Mouse (Mus musculus) stomach, embryonic 16.5 days (tissue): ENCODE measurements around the gene Bid. TPM values are rescaled to one million over a fixed set of nuclear protein-coding genes. Genes with fewer than 3 reads are reported as not detected.

ENCODE experiments used
- ATAC-seq: fragments of 200-750 bp; cut with Nextera tagmentation; 2 replicates; pipeline ENCODE4 v1.8.0; 2017; ENCODE audit warnings: moderate number of reproducible peaks, moderate TSS enrichment; ENCODE audit not compliant: insufficient read depth, low FRiP score
- H3K27ac ChIP-seq: fragments of 300-500 bp; sonication (generic); 2 replicates; pipeline ENCODE4 v1.5.1; 2014; ENCODE audit warnings: low read length
- H3K27me3 ChIP-seq: fragments of 300-500 bp; sonication (generic); 2 replicates; pipeline ENCODE4 v1.6.1; 2014; ENCODE audit warnings: low read length, control low read depth, mixed read lengths; ENCODE audit not compliant: control insufficient read depth, insufficient read depth
- H3K36me3 ChIP-seq: fragments of 300-500 bp; sonication (generic); 2 replicates; pipeline ENCODE4 v1.6.1; 2014; ENCODE audit warnings: low read length; ENCODE audit not compliant: control insufficient read depth, insufficient read depth
- H3K4me1 ChIP-seq: fragments of 300-500 bp; sonication (generic); 2 replicates; pipeline ENCODE4 v1.6.1; 2014; ENCODE audit warnings: low read length, control low read depth, mixed read lengths; ENCODE audit not compliant: control insufficient read depth, insufficient read depth
- H3K4me2 ChIP-seq: fragments of 300-500 bp; sonication (generic); 2 replicates; pipeline ENCODE4 v1.6.1; 2014; ENCODE audit warnings: low read depth, low read length, mixed read lengths
- H3K4me3 ChIP-seq: fragments of 300-500 bp; sonication (generic); replicated peaks from 2 replicates; pipeline ENCODE4 v1.5.1; 2014; ENCODE audit warnings: mild to moderate bottlenecking, low read length
- H3K9ac ChIP-seq: fragments of 300-500 bp; sonication (generic); 2 replicates; pipeline ENCODE4 v1.6.1; 2014; ENCODE audit warnings: low read length
- H3K9me3 ChIP-seq: fragments of 300-500 bp; sonication (generic); replicated peaks from 2 replicates; pipeline ENCODE4 v1.6.1; 2016; ENCODE audit warnings: low read length, control low read depth; ENCODE audit not compliant: control insufficient read depth
- WGBS: fragments of 180-500 bp; shearing (Covaris S2); extraction: QIAGEN DNeasy Blood & Tissue Kit; methylation state at CpG from one replicate; pipeline ENCODE4 v1.1.7; 2014; 5-methylcytosine and 5-hydroxymethylcytosine counted together
- polyA plus RNA-seq: library from polyadenylated mRNA; unstranded; fragments of >200 nt; fragmentation: Nextera tagmentation; extraction: Ambion mirVana; gene quantifications from 2 replicates; pipeline ENCODE4 v1.2.1, GENCODE M21; 2015

The Bid gene
- 20.7 and 21.4 TPM in 2 replicates for polyA plus RNA-seq

DNA sequence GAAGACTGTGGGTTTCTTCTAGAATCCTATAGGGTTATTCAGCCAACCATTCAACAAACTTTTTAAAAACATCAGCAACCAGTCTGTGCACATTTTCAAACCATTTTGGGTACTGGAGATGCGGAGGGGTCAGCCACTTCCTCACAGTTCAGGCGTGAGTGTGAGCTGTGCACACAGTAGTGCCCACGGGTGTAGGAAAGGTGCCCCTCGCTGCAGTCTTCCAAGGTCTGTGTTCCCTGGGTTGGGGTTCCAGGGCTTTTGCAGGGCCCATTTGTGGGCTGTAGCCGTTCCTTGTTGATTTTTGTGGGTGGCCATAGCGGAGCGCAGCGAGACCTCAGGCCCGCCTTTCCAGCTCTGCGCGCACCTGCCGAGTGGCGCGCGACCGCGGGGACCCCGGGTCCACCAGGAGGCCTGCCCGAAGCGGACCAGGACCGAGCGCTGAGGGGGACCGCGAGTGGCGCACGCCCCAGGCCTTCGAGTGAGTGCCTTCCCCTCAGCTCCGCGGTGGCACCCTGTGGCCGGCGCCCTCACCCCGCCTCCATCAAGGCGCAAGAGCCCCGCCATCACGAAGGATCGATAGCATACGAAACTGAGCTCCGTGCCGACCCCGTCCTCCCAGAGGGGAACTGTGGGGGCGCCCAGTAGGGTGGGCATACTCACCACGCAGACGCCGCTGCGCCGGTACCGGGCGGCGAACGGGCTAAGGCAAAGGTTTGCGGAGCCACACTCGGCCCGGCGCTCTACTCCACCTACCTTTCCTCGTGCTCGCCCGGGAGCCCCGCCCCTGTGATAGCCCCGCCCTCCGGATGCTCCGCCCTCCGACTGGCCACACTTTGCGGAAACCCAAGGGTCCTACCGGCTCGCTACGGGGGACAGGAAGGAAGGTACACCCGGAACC is at the start of gene Bid:
Gene Bid, minus strand, starts transcription at position 780 of the 898 bp plus-strand sequence.
- peak; percentile 91 for ATAC-seq
- WGBS, result 2% methylated on average over 66 of the region's 67 CpGs
- Histone ChIP-seq H3K27ac (peak within 1 kb of the TSS; percentile 60; the same call in 1 of the 2 replicates), H3K4me1 (peaks cover 13% of the 10 kb centered on the region), H3K4me3 (peak within 1 kb of the TSS; percentile 69), H3K36me3 (no peaks in the 10 kb centered on the region), H3K9ac (peak within 1 kb of the TSS; percentile 77), H3K4me2 (peak within 1 kb of the TSS; percentile 92), H3K9me3 (no peaks in the 10 kb centered on the region), H3K27me3 (no peaks in the 10 kb centered on the region)

DNA sequence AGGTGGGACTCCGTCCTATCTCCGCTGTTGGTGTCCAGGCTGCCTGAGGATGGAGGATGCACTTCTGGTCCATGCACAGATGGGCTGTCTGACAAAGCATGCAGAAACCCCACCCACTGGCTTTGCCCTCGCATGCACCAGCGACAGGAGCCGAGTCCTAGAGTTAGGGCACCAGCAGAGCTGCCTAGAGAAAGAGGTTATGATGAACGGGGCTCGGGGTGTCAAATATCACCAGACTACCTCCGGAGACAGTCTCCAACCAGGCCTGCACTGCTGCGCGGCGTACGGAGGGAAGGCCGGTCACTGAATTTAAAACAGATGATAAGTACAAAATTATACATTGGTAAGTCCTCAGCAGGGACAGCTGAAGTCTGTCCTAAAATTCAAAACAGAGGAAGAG is 49.2 kb upstream of the Bid start:
- Histone ChIP-seq H3K4me1 (no peaks in the 10 kb centered on the region), H3K27me3 (no peaks in the 10 kb centered on the region), H3K27ac (no peak overlapping the region), H3K4me3 (no peak overlapping the region), H3K9ac (no peak overlapping the region), H3K9me3 (no peaks in the 10 kb centered on the region), H3K4me2 (no peak overlapping the region), H3K36me3 (0 out of 2 replicates have a peak, but pooled peaks cover 1% of the 10 kb centered on the region)
- ATAC-seq, result no peak
- WGBS, result 47% methylated on average over 13 of the region's 13 CpGs

DNA sequence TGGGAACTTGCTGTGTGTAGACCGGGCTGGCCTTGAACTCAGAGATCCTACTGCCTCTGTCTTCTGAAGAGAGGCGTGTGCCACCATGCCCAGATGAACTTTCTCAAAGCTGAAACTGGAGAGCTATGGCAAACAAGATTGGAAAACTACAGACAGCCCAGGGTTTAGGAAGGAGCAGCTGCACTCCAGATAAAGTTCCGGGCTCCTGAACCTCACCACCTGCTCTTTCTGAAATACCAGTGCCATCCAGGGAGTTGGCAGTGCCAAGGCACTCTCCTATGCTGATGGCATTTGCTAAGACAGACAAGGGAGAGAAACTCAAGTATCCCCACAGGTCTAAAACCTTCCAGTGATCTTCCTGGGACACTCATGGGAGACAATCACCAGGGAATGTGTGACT is 47.5 kb upstream of the Bid start:
- no peak overlapping the region for H3K4me2 ChIP-seq
- H3K9me3 ChIP-seq, result no peaks in the 10 kb centered on the region
- no peak for ATAC-seq
- no peaks in the 10 kb centered on the region for H3K4me1 ChIP-seq
- no peak overlapping the region for H3K27ac ChIP-seq
- WGBS, result 85% methylated on average over 3 of the region's 3 CpGs
- H3K36me3 ChIP-seq, result no peaks in the 10 kb centered on the region
- no peaks in the 10 kb centered on the region for H3K27me3 ChIP-seq
- no peak overlapping the region for H3K9ac ChIP-seq
- H3K4me3 ChIP-seq, result no peak overlapping the region

DNA sequence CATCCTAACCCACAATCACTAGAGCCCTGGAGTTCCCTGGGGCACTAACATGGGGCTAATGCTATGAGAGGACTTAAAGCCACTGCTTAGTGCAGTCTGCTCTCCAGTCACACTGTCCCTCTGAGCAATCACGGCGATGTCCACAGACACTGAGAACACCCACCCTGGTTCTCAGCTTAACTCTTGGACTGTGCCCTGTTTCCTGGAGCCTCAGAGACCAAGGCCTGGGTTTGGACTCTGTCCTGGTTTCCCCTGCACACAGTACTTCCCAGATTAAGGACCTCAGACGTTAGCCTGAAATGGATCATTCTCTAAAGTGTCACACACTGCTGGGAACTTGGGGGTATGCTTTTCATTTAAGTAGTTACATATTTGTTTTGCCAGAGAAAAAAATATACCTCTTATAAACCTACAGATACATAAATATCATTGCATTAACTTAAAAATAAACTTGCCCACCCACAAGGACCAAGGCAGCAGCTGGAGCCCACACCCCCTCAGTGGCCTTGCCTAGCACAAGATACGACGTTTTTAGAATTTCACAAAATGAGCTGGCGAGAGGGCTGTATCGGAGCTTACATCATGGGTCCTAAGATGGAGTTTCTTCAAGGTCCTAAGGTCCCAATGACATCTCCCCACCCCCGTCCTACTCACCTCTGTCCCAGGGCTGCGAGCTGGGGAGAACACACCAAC is 43.8 kb upstream of the Bid start:
- WGBS, result 83% methylated on average over 9 of the region's 9 CpGs

DNA sequence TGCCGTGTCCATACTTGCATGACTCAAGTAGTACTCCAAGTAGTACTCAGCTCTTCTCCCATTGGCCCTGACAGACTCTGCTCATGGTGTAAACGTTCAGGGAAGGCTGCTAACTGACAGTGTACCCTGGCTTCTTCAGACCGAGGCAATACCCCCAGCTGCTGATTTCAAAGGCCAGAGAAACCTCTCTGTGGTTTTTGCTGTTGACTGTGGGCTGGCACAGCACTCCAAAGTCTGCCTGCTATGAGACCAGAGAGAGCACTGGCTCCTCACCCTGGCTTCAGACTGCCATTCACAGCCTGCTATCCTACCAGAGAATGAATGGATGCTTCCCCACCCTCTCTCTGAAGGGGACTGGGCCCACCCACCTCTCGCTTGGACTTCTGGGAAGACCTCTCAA is 40.7 kb upstream of the Bid start:
- 77% methylated on average over 4 of the region's 4 CpGs for WGBS
- 0 out of 2 replicates have a peak, but pooled peaks cover 2% of the 10 kb centered on the region for H3K36me3 ChIP-seq
- H3K4me2 ChIP-seq, result no peak overlapping the region
- no peak for ATAC-seq
- H3K4me3 ChIP-seq, result no peak overlapping the region
- no peaks in the 10 kb centered on the region for H3K27me3 ChIP-seq
- no peaks in the 10 kb centered on the region for H3K4me1 ChIP-seq
- no peaks in the 10 kb centered on the region for H3K9me3 ChIP-seq
- no peak overlapping the region for H3K27ac ChIP-seq
- no peak overlapping the region for H3K9ac ChIP-seq

More for the DNA sequence above, 43.8 kb upstream of the Bid start:
- 0 out of 2 replicates have a peak overlapping the region, but pooled peaks have one; percentile 16 for H3K9ac ChIP-seq
- no peaks in the 10 kb centered on the region for H3K9me3 ChIP-seq
- no peaks in the 10 kb centered on the region for H3K27me3 ChIP-seq
- no peaks in the 10 kb centered on the region for H3K36me3 ChIP-seq
- no peak overlapping the region for H3K4me3 ChIP-seq
- no peaks in the 10 kb centered on the region for H3K4me1 ChIP-seq
- no peak for ATAC-seq
- no peak overlapping the region for H3K4me2 ChIP-seq
- no peak overlapping the region for H3K27ac ChIP-seq

DNA sequence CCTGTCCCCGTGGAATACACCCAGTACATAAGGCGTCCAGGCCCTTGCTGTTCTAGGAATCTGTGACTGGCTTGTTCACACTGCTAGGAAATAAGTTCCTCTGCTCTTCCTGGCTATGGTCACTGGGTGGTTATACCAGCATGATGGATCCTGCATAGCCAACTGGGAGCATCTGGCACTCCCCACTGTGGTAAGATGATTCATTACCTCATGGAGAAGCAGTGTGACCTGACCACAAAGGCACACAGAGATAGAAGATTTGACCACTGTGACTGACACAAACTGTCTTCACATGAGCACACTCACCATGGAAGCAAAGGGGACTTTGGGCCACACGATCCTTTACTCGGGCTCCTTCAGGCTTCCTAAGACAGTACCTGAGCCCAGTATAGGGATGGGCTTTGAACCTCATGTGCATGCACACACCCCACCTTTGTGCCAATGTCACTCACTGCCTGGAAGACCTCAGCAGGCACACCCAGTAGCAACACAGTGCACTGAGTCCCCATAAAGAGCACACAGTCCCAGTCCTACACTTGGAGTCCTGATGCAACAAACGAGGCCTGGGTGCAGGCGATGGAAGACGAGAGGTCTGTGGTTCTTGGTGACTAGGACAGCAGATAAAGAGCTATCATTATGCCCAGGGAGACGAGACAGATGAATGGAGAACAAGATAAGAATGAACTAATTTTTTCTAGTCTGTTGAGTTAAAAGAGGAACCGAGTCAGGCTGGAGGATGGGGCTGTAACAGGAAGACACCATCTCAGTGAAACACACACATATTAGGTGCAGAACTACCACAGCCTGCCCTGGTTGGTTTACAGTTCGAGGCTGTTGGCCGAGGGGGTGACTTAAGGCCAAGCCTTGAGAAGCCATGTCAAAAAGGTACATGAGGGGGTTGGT is 39.9 kb upstream of the Bid start:
- Histone ChIP-seq H3K4me1 (no peaks in the 10 kb centered on the region), H3K9me3 (no peaks in the 10 kb centered on the region), H3K27me3 (no peaks in the 10 kb centered on the region), H3K4me3 (no peak overlapping the region), H3K4me2 (no peak overlapping the region), H3K27ac (no peak overlapping the region), H3K36me3 (0 out of 2 replicates have a peak, but pooled peaks cover 2% of the 10 kb centered on the region), H3K9ac (no peak overlapping the region)
- 80% methylated on average over 11 of the region's 11 CpGs for WGBS
- ATAC-seq, result 0 out of 2 replicates have a peak, but pooled peaks have one; percentile 23

DNA sequence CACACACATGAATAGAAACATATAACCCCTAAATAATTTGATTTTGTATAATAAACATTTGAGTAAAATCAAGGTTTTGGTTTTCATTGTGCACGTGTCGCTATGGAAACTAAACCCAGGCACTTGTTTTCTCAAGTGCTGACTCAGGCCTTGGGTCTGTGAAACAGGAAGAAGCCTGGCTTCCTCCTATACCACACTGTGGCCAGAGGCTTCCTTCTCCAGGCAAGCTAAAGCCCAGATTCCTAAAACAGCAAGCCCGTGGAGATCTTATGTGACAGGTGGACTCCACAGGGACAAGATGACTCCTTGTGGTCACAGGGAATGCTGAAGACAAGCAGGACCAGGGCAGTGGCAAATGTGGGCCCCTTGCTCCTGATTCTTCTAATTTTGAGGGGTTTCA is 38.6 kb upstream of the Bid start:
- H3K4me2 ChIP-seq, result no peak overlapping the region
- H3K36me3 ChIP-seq, result 0 out of 2 replicates have a peak, but pooled peaks cover 2% of the 10 kb centered on the region
- H3K9ac ChIP-seq, result no peak overlapping the region
- H3K27ac ChIP-seq, result no peak overlapping the region
- H3K4me3 ChIP-seq, result no peak overlapping the region
- no peaks in the 10 kb centered on the region for H3K4me1 ChIP-seq
- no peaks in the 10 kb centered on the region for H3K9me3 ChIP-seq
- no peak for ATAC-seq
- no peaks in the 10 kb centered on the region for H3K27me3 ChIP-seq
- WGBS, result 77% methylated on average over 3 of the region's 3 CpGs

DNA sequence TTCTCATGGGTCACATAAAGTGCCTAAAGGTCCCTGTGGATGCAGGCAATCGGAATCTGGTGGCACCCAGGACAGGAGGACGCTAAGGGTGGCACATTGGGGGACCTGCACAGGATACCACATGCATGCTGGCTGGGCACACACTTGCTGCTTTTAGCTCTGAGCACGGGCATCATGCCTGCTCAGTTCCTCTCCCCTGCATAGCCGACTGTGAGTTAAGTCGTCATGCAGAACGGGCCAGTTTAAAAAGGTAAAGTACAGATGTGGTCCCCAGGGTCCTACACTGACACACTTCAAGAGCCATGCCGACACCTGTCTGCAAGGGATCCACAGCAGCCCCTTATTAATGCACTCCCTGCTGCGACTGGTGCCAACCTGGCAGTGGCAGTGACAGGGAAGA is 37.6 kb upstream of the Bid start:
- no peak for ATAC-seq
- Histone ChIP-seq H3K4me1 (no peaks in the 10 kb centered on the region), H3K9ac (no peak overlapping the region), H3K4me3 (no peak overlapping the region), H3K27me3 (no peaks in the 10 kb centered on the region), H3K36me3 (0 out of 2 replicates have a peak, but pooled peaks cover 2% of the 10 kb centered on the region), H3K27ac (no peak overlapping the region), H3K4me2 (no peak overlapping the region), H3K9me3 (no peaks in the 10 kb centered on the region)
- WGBS, result 85% methylated on average over 8 of the region's 8 CpGs
